Mouse (Mus musculus): ENCODE measurements around the gene Brca1.
"Not testable (repeated sequence)": the region's sequence is repeated elsewhere in the genome, so short reads cannot be mapped to it uniquely, and the experiment has no call there.

Gene Brca1

GRCm38 (mm10) chr11:101470206-101470605 is 81.5 kb downstream of the Brca1 start:
- DNase-seq (ENCODE audit: low read depth, low spot score) = no peak

GRCm38 (mm10) chr11:101469155-101469554 is 82.6 kb downstream of the Brca1 start:
- no peak for DNase-seq (ENCODE audit: low read depth, low spot score)

- no peak for DNase-seq (ENCODE audit: low read depth, low spot score)
These were observed 83.0 kb downstream of the Brca1 start for GRCm38 (mm10) chr11:101468731-101469130.

- DNase-seq (ENCODE audit: low read depth, low spot score) = no peak
These were observed 83.5 kb downstream of the Brca1 start for GRCm38 (mm10) chr11:101468263-101468688.

DNA sequence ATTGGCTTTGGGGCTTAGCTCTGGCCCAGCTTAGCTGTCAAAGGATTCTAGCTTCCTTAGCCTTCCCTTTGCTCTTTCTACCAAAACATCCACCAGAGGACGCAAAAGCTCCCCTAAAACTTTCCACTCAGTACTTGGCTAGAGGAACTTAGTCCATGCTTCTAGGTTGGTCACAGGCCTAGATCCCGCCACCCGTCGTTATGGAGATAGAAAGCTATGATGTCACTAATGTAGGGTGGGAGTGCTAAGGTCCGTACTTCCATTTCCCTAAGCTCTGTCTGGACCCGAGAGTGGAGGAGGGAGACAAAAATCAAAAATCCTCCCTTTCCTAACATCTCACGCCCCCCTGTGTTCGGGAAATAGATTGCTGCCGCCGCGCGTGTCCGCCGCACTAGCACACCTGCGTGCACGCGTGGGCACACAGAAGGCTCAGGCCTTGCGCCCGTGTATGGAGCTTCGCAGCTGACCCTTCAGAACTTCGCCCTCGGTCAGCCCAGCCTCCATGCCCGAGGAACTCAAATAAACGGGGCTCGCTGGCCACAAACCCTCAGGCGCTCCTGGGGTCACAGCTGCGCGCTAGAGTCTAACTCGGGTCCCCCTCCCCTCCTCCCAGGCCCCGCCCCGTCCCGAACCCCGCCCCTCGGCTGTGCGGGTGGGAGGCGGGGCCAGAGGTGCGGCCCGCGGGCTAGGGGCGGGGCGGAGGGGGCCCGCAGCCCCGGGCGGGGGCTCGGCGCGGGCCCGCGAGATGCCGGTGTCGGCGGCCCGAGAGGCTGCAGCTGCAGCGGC is 84.1 kb downstream of the Brca1 start:
- peak; percentile 61 for DNase-seq (ENCODE audit: low read depth, low spot score)

DNA sequence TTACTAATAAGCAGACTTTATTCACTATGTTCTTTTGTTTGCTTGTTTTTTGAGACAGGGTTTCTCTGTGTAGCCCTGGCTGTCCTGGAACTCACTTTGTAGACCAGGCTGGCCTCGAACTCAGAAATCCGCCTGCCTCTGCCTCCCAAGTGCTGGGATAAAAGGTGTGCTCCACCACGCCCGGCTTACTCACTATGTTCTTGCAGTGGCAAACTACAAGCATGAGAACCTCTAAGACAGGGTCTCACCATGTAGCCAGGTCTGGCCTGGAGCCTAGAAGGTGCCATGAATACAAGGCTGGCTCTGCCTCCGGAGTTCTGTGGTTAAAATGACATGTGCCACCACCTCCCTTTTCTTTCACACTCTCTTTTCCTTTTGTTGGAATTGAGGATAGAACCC is 85.2 kb downstream of the Brca1 start:
- DNase-seq (ENCODE audit: low read depth, low spot score) = not testable (repeated sequence)

GRCm38 (mm10) chr11:101465869-101466551 is 85.7 kb downstream of the Brca1 start, which contains the start of gene Vat1:
Vat1 (minus strand) TSS chr11:101466230.
- DNase-seq (ENCODE audit: low read depth, low spot score) = peak; percentile 49

DNA sequence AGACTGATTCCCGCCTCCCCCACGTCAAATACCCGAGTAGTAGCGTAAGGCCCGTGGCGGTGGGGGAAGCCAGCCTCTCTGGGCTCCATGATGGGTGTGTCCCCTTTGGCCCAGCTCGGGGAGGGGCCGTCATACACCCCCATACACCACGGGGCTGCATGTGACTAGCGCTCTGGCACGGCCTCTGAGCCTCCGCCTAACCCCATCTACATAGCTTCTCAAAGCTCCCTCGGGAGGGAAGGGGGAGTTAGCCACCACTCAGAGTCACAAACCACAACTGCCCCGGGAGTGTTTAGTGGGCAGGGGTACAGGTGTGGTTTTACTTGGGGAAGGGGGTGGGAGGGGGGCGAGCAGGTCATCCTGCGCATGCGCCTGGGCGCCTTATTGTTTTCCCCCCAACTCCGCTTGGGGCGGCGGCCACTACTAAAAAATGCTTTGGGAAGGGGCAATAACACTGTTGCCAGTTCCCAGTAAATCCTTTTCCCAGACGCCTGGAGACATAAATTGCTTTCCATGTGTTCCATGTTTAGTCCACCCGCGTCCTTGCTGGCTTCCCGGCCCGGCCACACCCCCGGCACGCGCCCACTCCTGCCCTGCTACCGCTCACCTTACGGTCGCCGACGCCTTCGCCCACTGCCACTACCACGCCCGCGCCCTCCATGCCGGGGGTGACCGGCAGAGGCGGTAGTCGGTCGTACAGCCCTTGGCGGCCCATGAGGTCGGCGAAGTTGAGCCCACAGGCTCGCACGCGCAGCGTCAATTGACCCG is 86.5 kb downstream of the Brca1 start:
- DNase-seq (ENCODE audit: low read depth, low spot score) = no peak

- no peak for DNase-seq (ENCODE audit: low read depth, low spot score)
These were observed 87.3 kb downstream of the Brca1 start, which contains the start of gene Rnd2 for GRCm38 (mm10) chr11:101464211-101465100. Rnd2 (plus strand) TSS chr11:101464999.

DNA sequence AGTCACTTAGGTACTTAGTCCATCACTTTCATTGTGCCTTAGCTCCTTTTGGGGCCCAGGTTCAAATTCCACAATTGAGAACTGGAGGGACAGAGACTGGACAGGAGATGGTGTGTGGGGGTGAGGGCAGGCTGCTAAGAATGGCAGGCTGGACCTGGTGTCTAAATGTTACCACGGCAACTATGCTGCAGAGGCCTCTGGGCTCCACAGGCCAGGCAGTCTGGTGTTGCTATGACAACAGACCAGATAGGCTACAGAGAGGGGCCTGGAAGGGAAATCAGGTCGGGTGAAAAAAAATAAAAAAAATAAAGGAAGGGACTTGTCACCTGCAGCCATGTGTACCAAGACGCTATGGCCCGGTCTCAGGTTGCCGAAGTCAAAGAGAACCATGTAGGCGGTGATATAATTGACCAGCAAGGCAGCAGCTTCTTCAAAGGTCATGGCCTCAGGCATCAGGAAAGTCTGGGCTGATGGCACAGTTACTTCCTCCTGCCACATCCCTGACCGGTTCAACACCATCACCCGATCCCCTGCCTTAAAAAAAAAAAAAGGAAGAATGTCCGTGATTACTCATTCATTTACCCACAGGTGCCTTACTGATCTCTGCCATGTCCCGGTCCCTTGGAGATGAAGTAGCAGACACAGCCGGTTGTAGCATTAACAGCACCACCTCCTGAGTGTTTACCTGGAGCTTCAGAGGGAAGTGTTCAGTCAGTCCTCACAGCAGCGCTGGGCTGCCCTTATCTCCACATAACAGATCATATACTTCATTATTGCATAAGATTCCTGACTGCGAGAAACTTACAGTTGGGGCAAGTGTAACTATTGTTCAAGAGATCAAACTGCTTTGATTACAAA is 88.9 kb downstream of the Brca1 start:
- no peak for DNase-seq (ENCODE audit: low read depth, low spot score)

- DNase-seq (ENCODE audit: low read depth, low spot score) = no peak
These were observed 89.6 kb downstream of the Brca1 start for GRCm38 (mm10) chr11:101462141-101462540.

GRCm38 (mm10) chr11:101460321-101460720 is 91.4 kb downstream of the Brca1 start:
- DNase-seq (ENCODE audit: low read depth, low spot score) = no peak

DNA sequence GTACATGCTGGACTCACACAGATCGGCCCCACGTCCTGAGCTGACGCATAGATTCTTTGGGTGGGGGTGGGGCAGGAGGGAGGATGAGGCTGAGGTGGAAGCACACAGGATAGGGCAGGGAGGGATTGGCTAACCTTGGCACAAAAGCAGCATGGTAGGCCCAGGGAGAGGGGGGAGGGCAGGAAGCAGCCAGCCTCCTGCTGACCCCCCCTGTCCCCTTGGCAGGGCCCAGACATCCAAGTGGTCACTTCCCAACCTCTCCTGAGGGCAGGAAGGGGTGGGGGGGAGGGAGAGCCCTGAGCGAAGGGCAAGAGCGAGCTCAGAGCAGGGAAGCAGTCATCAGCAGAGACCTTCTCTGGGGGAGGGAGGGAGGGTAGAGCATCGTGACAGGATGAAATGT is 92.0 kb downstream of the Brca1 start:
- no peak for DNase-seq (ENCODE audit: low read depth, low spot score)

- DNase-seq (ENCODE audit: low read depth, low spot score) = no peak
These were observed 93.5 kb downstream of the Brca1 start for GRCm38 (mm10) chr11:101458217-101458616.

DNA sequence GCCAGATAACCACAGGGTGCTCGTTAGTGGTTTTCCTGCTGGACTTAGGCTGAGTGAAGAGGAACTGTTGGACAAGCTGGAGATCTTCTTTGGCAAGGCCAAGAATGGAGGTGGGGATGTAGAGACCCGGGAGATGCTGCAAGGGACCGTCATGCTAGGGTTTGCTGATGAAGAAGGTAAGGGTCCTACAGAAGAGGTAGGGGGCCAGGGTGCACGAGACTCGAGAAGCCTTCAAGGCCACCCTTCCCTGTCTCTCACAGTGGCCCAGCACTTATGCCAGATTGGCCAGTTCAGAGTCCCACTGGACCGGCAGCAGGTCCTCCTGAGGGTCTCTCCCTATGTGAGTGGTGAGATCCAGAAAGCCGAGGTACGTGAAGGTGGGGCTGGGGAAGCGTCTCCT is 94.1 kb downstream of the Brca1 start:
- DNase-seq (ENCODE audit: low read depth, low spot score) = no peak

- DNase-seq (ENCODE audit: low read depth, low spot score) = no peak
These were observed 96.1 kb downstream of the Brca1 start for GRCm38 (mm10) chr11:101455627-101456026.

- DNase-seq (ENCODE audit: low read depth, low spot score) = no peak
These were observed 97.1 kb downstream of the Brca1 start for GRCm38 (mm10) chr11:101454702-101455101.

- no peak for DNase-seq (ENCODE audit: low read depth, low spot score)
These were observed 99.5 kb downstream of the Brca1 start for GRCm38 (mm10) chr11:101452093-101452774.

DNA sequence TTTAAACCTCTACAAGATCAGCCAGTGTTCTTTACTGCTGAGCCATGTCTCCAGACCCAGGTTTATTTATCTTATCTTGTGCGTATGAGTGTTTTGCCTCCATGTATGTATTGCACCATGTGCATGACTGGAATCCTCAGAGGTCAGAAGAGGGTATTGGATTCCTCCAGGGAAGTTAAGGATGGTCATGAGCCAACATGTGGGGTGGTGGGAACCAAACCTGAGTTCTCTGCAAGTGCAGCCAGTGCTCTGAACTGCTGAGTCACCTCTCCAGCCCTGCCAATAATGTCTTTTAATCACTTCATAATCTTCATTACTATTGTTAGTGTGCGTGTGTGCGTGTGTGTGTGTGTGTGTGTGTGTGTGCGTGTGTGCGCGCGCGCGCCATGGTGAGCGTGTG is 100.2 kb downstream of the Brca1 start:
- no peak for DNase-seq (ENCODE audit: low read depth, low spot score)

DNA sequence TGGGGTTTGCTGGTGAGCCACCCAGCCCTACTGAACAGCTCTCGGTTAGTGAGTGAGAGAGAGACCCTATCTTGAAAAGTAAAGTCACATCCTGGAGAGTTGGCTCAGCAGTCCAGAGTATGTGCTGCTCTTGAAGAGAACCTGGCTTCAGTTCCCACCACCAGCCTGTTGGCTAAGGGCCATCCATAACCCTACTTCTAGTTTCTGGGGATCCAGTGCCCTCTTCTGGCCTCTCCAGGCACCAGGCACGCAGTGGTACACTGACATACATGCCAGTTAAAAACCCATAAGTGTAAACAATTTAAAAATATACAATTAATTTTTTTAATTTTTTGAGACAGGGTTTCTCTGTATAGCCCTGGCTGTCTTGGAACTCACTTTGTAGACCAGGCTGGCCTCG is 101.4 kb downstream of the Brca1 start:
- DNase-seq (ENCODE audit: low read depth, low spot score) = no peak

Measured in brain, embryonic 18.5 days (tissue).